Mouse (Mus musculus) neutrophil, adult 65 days (primary cell): ENCODE results near the gene Ncapg. TPM values are rescaled to one million over a fixed set of nuclear protein-coding genes. Genes with fewer than 3 reads are reported as not detected.

Experiments used
- total RNA-seq: library from RNA; stranded (reverse); gene quantifications from 2 replicates; pipeline ENCODE4 v1.2.4, GENCODE M21; 2023

Ncapg gene
- 29.7 and 33.7 TPM in 2 replicates for total RNA-seq

DNA sequence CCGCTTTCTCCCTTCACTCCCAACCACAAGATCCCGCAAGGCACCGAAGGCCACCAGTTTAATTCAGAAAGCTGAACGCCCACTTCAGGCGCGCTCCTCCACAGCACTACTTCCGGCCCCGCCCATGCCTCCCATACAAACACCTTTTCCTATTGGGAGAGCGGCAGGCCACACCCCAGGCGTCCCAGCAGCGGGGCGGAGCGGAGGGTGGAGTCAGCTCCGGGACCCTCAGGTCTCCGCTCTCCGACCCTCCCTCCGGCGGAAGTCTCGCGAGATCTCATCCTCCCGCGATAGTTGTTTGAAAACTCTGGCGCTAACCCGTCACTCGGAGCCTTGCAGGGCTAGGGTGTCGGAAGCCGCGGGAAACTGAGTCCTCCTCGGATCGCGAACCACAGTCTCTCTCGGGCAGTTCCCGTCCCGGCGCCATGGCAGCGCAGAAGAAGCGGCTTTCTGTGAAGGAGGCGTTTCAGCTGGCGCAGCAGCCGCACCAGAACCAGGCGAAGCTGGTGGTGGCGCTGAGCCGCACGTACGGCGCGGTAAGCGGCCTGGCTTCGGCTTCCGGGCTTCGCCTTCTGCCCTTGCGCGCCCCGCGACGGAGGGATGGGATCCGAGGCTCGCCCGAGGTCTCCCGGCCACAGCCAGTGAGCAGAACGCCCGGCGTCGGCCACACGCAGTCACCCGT, at the start of gene Ncapg:
Gene Ncapg (plus strand): TSS at position 322 of the 682 bp plus-strand sequence.

DNA sequence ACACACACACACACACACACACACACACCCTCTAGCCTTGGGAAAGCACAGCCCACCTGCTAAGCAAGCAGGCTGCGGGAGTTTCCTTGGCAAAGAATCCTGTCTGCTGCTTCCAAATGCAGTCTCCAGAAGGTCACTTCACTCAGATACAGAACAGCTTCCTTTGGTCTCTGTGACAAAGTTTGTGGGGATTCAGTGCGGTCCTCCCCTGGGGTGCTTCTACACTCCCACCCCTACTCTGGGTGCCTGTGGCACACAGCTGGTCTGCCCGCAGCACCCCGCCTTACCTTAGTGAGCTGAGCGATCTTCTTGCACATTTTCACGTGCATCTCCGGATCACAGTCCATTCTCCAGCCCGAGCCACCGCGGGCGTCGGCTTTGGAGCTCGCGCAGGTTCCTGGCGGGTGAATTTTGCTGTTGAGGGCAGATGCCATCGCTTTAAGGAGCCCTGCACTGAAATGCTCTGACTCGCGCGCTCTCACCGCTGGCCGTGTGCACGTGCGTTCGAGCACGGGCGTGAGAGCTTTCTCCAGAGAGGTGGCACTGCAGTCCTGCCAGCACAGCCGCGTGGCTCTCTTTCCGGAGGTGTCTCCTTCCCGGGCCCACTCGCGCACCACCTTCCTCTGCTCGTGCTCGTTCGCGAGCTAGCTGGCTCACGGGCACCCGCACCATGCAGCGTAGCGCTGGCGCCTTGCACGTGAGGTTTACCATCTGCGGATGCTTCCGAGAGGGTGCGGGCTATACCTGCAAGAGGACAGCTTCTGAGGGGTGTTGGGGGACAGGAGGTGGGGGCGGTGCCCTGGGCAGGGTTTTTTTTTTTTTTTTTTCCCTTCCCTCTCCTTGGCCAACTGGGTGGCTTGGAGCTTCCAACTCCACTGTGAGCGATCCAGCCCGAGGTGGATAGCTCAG, 30.7 kb upstream of the Ncapg start, which contains the start of gene Fam184b:
Gene Fam184b (minus strand): TSS at position 809 of the 909 bp plus-strand sequence.

Other genes with a start within 250 kb of the Ncapg start
- gene Qdpr, start 219.7 kb upstream of the Ncapg start, total RNA-seq = 8.7 and 14.9 TPM in 2 replicates
- not detected in 2 replicates for gene Clrn2, start 216.2 kb upstream of the Ncapg start, total RNA-seq
- gene Lap3, start 176.5 kb upstream of the Ncapg start, total RNA-seq = 12.9 and 13.8 TPM in 2 replicates
- gene Med28, start 149.7 kb upstream of the Ncapg start, total RNA-seq = 50.8 and 51.9 TPM in 2 replicates
- not detected in 2 replicates for gene Fam184b, start 30.3 kb upstream of the Ncapg start, total RNA-seq
- 26.3 and 39.0 TPM in 2 replicates for gene Lcorl, start 187.7 kb downstream of the Ncapg start, total RNA-seq